Mouse (Mus musculus) fibroblast of lung, adult 2 months (primary cell): ENCODE measurements around the gene Kif16b.

Experiments used
- DNase-seq: peaks from one replicate; pipeline ENCODE4 v3.0.0-alpha.2; 2011; ENCODE audit warnings: low read depth

Gene Kif16b

DNA sequence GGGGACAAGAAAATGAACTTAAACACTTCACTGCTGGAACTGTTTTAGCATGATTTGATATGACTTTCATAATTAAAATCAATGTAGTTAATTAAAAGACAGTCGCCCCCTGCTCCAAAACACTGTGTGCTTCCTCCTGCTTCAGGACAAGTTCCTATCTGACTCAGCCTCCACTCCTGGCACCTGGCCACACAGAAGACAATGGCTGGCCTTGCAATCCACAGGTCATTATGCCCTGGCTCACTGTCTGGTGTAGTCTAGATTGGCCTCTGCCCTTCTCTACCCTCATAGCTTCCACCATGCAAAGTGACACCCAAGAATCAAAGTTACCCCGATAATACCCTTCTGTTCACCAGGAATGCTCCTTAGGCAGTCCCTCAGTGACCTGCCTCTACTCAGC, 26.8 kb downstream of the Kif16b start:
- DNase-seq, result no peak

DNA sequence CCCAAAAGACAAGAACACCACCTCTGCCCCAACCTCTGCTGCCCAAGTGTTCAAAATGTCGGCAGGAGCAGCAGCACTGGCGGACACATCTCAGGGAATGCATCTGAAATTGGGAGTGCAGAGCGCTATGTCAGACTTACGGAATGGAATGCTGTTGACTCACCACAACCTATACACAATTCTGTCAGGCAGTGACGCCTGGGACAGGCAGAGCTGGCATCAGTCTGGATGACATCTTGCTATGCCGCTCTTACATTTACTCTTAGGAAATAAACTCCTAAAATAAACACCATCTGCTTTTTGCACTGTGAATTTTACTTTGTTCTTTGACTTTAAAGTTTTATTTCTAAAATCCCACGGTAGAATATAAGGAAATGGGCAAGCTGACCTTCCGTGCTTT, 31.3 kb downstream of the Kif16b start:
- no peak for DNase-seq

DNA sequence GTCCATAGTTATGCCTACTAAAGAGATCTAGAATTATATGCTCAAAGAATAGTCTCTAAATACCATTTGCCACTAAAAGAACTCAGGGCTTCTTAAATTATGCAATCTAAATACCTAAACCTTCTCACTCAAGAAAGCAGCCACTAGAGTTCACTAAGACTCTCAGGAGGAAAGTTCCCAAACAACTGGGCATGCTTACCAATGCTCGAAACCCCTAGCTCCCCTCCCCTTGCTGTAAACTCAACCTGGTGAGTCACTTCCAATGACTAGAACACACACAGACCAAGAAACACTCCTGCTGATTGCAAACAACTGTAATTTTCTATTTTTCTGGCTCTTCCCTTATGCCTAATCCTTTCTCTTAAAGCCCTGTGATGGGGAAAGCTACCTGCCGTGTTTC, 33.9 kb downstream of the Kif16b start:
- DNase-seq, result peak; percentile 54

DNA sequence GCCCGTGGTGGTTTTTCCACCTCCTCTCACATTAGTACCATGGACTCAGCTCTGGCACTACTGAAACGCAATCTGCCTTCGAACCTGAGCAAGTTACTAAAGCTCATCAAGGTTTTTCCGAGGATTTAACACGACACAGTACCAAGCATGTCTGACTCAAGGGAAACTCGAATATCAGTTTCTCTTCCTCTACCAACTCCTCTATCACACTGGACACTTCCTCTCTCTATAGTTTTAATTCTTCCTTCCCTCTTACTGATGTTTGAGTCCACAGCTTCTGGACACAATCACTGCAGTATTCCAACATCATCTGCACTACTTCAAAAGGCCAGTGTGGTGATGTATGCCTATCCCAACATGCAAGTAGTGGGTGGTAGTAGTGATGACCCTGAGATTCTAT, 40.3 kb downstream of the Kif16b start:
- no peak for DNase-seq

- DNase-seq, result no peak
Measured at GRCm38 (mm10) chr2:142859452-142859851, 41.9 kb downstream of the Kif16b start.

- DNase-seq, result no peak
Measured at GRCm38 (mm10) chr2:142838775-142839174, 62.6 kb downstream of the Kif16b start.

DNA sequence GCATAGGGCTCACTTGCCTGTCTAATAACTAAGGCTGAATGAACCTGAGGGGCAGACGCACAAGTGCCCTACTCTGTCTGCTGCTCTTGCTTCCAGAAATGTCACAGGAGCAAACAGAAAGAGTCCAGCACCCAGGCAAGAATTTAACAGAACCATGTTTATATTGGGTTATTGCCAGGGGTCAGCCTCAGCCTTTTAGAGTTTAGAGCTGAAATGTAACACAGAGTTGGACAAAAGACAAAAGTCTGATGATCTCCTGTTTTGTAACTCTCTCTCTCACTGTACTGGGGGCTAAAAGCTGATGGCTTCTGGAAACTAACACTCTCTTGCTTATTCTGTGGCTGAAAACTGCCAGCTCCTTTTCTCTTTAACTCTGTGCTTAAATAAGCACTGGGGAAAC, 63.2 kb downstream of the Kif16b start:
- DNase-seq, result peak; percentile 63

DNA sequence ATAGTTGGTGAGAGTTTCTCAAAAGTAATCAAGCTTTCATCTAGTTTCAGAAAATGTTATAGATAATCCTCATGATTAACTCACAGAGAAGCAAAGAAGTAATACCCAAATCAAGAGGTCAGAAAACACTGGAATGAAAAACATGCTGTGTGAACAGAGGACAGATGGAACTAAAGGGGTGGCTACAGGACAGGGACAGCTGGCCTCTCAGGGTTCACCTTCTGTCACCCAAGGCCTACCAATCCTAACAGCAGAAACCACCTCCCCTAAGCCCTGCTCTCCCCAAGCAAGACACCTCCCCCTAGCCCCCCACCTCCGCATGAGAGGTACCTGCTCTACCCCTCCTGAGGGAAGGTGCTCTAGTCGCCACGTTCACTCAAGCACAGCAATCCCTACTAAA, 66.6 kb downstream of the Kif16b start:
- no peak for DNase-seq

DNA sequence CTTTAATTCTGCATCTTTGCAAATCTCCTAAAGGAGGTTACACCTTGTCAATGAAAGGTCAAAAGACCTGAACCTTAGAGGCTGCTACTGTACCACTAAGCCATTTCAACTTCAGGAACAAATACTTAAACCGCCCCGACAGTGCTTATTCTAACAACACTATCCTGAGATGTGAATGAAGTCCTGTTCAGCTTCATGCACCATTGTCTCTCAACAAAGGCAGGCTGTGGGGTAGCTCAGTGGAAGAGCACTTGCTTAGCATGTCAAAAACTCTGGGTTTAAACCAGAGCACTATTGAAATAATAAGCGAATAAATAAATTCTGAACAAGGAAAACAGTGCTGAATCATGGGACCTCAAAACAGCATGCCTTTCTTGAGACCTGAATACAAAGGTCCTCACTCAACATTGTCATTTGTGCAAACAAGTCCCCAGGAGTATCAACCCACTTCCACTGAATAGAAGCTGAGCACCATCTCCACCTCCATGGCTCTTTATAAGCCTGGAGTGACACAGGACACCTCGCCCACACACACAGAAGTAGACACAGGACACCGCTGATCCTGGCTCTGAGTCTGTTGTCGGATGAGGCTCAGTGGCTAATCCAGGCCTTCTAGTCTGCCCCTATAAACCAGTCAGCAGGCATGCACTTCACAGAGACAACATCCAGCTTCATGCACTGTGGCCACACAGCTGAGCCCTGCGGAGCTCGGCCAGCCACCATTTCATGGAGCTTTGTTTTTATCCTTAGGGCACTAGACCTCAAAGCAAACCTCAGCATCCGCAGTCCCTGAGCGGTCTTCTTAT, 68.5 kb downstream of the Kif16b start:
- DNase-seq, result no peak

DNA sequence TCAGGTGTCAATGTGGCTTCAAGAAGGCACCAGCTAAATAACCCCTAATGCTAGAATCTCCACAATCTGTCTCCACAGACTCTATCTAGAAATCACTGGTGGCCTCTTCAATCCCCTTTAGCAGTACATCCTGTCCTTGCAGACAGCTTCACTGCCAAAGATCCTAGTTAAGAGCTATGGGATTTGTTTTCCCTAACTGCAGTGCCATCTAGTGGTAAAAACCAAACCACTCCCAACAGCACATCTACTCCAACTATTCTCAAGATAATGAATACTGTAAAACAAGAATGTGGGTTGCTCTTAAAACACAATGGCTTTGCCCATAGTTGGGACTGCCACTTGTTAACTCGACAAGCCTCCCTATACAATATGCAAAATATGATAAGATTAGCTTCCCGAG, 88.3 kb downstream of the Kif16b start:
- peak; percentile 42 for DNase-seq

GRCm38 (mm10) chr2:142803760-142804448, 97.4 kb downstream of the Kif16b start:
- DNase-seq, result no peak

- no peak for DNase-seq
Measured at GRCm38 (mm10) chr2:142797310-142797709, 104.0 kb downstream of the Kif16b start.

DNA sequence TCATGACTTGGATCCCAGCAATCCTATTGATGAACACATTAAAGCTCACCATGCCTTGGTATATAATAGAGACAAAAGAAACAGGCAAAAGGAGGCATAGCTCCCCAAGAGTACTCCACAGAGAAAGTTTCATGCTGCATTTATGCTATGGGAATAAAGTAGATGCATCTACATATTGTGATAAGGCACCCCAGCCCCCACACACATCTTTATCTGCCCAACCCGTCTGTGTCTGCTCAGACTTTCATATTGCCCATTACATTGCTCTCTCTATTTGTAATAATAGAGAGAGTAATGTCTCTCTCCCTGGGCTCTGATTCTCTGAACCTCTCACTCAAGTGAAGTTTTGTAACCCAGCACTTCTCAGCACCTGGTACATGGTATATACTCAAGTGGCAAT, 126.0 kb downstream of the Kif16b start:
- no peak for DNase-seq

GRCm38 (mm10) chr2:142774752-142775151, 126.6 kb downstream of the Kif16b start:
- no peak for DNase-seq

DNA sequence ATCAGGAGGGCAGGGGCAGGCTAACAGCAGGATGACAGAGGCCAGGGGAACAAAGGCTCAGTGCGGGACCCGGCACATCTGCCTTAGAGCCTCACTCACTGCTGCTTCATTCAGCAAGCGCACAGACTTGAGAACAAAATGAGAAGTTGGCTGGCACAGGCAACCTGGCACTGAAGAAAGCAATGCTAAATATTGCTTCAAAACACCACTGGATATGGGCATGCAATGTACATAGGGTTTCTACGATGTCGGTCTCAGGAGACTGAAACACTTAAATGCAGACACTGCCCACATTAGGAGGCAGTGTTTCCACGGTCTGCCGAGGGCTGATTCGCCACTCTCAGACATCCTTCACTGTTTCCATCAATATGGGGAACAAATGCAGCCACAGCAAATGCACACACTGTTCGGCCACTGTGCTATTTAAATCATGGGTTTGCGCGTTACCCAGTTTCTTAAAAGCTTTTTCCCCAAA, 131.6 kb downstream of the Kif16b start:
- DNase-seq, result no peak

- DNase-seq, result no peak
Measured at GRCm38 (mm10) chr2:142764276-142764675, 137.1 kb downstream of the Kif16b start.

DNA sequence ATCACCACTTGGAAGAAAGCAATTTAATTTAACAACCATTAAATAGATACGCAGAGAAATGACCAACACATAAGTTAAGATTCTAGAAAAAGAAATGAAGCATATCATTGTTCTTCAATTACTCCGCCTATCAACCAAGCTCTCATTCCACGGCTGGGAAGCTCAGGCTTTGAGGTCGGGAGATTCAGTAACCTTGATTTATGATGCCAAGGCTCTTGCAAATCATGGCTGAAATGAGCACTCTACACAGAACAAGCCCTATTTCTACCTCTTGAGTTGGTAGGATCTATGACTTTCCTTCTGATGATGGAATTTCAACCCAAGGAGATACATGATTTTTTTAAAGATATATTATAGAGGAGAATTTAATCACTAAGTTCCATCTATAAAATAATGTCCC, 140.5 kb downstream of the Kif16b start:
- no peak for DNase-seq

DNA sequence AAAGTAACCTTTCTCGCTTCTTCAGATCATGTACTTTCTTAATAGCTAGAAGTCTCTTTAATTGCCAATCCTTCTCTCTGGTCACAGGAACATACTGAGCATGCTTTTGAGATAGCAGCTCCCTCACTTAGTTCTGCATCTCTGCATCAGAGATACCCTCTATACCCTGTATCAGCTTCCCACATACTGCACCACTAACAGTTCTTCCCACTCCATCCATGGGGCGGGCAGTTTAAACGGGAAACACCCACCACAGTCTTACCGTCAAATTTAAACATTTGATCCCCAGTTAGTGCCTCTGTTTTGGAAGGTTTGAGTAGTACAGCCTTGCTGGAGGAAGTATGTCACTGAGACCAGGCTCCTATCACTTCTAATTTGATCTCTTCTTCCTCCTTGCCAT, 142.1 kb downstream of the Kif16b start:
- no peak for DNase-seq

DNA sequence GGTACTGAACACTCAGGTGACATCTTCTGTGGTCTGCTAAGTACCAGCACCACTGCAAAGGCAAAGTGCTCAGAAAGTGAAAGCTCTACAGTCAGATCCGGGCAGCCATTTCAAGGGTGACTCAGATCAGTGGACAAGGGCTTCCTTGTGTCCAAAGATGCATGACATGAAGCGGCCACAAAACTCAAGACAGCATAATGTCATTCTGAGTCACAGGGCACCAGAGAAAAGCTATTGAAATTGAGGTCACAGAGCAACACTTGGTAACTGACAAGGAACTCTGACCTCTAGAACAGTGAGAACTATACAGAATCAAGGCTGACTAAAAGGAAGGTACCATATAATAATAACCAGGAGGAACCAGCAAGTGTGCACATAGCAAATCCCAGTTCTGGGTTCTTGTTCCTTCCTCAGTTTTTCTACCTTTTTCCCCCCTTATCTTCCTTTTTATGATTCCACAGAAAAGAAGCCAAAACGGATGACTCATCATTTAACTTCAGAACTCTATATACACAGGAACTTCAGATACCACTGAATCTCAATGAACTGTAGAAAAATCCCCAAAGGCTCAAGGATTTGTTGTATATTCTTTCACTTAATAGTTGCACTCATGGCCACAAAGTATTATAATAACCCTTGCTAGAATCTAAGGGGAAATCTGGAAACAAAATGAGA, 143.1 kb downstream of the Kif16b start:
- DNase-seq, result peak; percentile 35

- no peak for DNase-seq
Measured at GRCm38 (mm10) chr2:142739338-142739737, 162.0 kb downstream of the Kif16b start.

- no peak for DNase-seq
Measured at GRCm38 (mm10) chr2:142738488-142738887, 162.8 kb downstream of the Kif16b start.

DNA sequence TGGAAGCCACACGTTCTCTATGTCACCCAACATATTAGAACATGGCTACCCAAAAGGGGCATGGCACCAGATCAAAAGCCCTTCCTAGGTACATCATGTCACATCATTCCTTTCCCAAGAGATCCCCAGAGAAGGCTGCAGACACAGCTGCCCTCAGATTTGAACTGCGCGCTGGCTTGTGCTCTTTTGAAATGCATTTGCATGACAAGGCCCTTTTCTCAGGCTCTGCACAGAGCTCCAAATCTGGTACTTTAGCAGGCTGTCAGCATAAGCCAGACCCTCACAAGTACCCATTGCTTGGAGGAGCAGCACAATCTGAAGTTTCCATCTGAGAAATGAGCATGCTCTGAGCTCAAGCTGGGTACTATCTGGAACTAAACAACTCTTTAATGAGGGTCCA, 165.6 kb downstream of the Kif16b start:
- DNase-seq, result no peak

GRCm38 (mm10) chr2:142734046-142734445, 167.3 kb downstream of the Kif16b start:
- DNase-seq, result no peak
